Mouse (Mus musculus): ENCODE data around the gene Exoc4. TPM values are rescaled to one million over a fixed set of nuclear protein-coding genes. Genes with fewer than 3 reads are reported as not detected.

The Exoc4 gene
- polyA plus RNA-seq, 1 experiment from 2014 or later, result 8.8 TPM

GRCm38 (mm10) chr6:33977448-33977847 is 728.6 kb downstream of the Exoc4 start:
- no peak for ATAC-seq
- Histone ChIP-seq H3K9me3 (ENCODE audit: control insufficient read depth) (no peaks in the 10 kb centered on the region), H3K4me1 (replicated peaks; ENCODE audit: control insufficient read depth, insufficient read depth, low read length) (no peaks in the 10 kb centered on the region), H3K27ac (ENCODE audit: low read depth, low read length) (no peak overlapping the region), H3K4me2 (replicated peaks; ENCODE audit: low read depth) (no peak overlapping the region), H3K27me3 (replicated peaks; ENCODE audit: control insufficient read depth, insufficient read depth, low read length) (no peaks in the 10 kb centered on the region), H3K9ac (ENCODE audit: low read depth, low read length) (no peak overlapping the region), H3K36me3 (ENCODE audit: control insufficient read depth, insufficient read depth) (no peaks in the 10 kb centered on the region), H3K4me3 (ENCODE audit: low read depth, low read length) (no peak overlapping the region)
- WGBS, result 84% methylated on average over 4 of the region's 4 CpGs
- TF ChIP-seq CTCF (IDR thresholded peaks at IDR 0.05; ENCODE audit: low read depth), result no peak

- H3K4me3 ChIP-seq (ENCODE audit: low read depth, low read length), result no peak overlapping the region
- no peak for TF ChIP-seq CTCF (IDR thresholded peaks at IDR 0.05; ENCODE audit: low read depth)
- ATAC-seq, result no peak
- WGBS, result 83% methylated on average over 9 of the region's 9 CpGs
- no peaks in the 10 kb centered on the region for H3K4me1 ChIP-seq (replicated peaks; ENCODE audit: control insufficient read depth, insufficient read depth, low read length)
- no peaks in the 10 kb centered on the region for H3K36me3 ChIP-seq (ENCODE audit: control insufficient read depth, insufficient read depth)
- no peak overlapping the region for H3K9ac ChIP-seq (ENCODE audit: low read depth, low read length)
- H3K4me2 ChIP-seq (replicated peaks; ENCODE audit: low read depth), result no peak overlapping the region
- no peaks in the 10 kb centered on the region for H3K9me3 ChIP-seq (ENCODE audit: control insufficient read depth)
- H3K27me3 ChIP-seq (replicated peaks; ENCODE audit: control insufficient read depth, insufficient read depth, low read length), result no peaks in the 10 kb centered on the region
- H3K27ac ChIP-seq (ENCODE audit: low read depth, low read length), result no peak overlapping the region
Observed at GRCm38 (mm10) chr6:33977880-33978279, 729.0 kb downstream of the Exoc4 start.

GRCm38 (mm10) chr6:33982709-33983108 is 733.8 kb downstream of the Exoc4 start:
- Histone ChIP-seq H3K4me2 (replicated peaks; ENCODE audit: low read depth) (no peak overlapping the region), H3K4me3 (ENCODE audit: low read depth, low read length) (no peak overlapping the region), H3K4me1 (replicated peaks; ENCODE audit: control insufficient read depth, insufficient read depth, low read length) (no peaks in the 10 kb centered on the region), H3K9me3 (ENCODE audit: control insufficient read depth) (no peaks in the 10 kb centered on the region), H3K9ac (ENCODE audit: low read depth, low read length) (no peak overlapping the region), H3K27ac (ENCODE audit: low read depth, low read length) (no peak overlapping the region), H3K36me3 (ENCODE audit: control insufficient read depth, insufficient read depth) (no peaks in the 10 kb centered on the region), H3K27me3 (replicated peaks; ENCODE audit: control insufficient read depth, insufficient read depth, low read length) (no peaks in the 10 kb centered on the region)
- WGBS, result 81% methylated on average over 9 of the region's 9 CpGs
- no peak for ATAC-seq
- TF ChIP-seq CTCF (IDR thresholded peaks at IDR 0.05; ENCODE audit: low read depth), result no peak

- H3K9ac ChIP-seq (ENCODE audit: low read depth, low read length), result no peak overlapping the region
- H3K27ac ChIP-seq (ENCODE audit: low read depth, low read length), result no peak overlapping the region
- H3K4me1 ChIP-seq (replicated peaks; ENCODE audit: control insufficient read depth, insufficient read depth, low read length), result no peaks in the 10 kb centered on the region
- no peak overlapping the region for H3K4me3 ChIP-seq (ENCODE audit: low read depth, low read length)
- no peak overlapping the region for H3K4me2 ChIP-seq (replicated peaks; ENCODE audit: low read depth)
- no peaks in the 10 kb centered on the region for H3K9me3 ChIP-seq (ENCODE audit: control insufficient read depth)
- no peaks in the 10 kb centered on the region for H3K36me3 ChIP-seq (ENCODE audit: control insufficient read depth, insufficient read depth)
- WGBS, result 68% methylated on average over 5 of the region's 5 CpGs
- TF ChIP-seq CTCF (IDR thresholded peaks at IDR 0.05; ENCODE audit: low read depth), result no peak
- ATAC-seq, result no peak
- no peaks in the 10 kb centered on the region for H3K27me3 ChIP-seq (replicated peaks; ENCODE audit: control insufficient read depth, insufficient read depth, low read length)
Observed at GRCm38 (mm10) chr6:33987132-33987531, 738.2 kb downstream of the Exoc4 start.

GRCm38 (mm10) chr6:33992213-33993034 is 743.5 kb downstream of the Exoc4 start:
- no peak overlapping the region for H3K4me3 ChIP-seq (ENCODE audit: low read depth, low read length)
- 61% methylated on average over 23 of the region's 24 CpGs for WGBS
- no peak overlapping the region for H3K4me2 ChIP-seq (replicated peaks; ENCODE audit: low read depth)
- no peaks in the 10 kb centered on the region for H3K4me1 ChIP-seq (replicated peaks; ENCODE audit: control insufficient read depth, insufficient read depth, low read length)
- ATAC-seq, result no peak
- H3K36me3 ChIP-seq (ENCODE audit: control insufficient read depth, insufficient read depth), result no peaks in the 10 kb centered on the region
- no peaks in the 10 kb centered on the region for H3K9me3 ChIP-seq (ENCODE audit: control insufficient read depth)
- no peak for TF ChIP-seq CTCF (IDR thresholded peaks at IDR 0.05; ENCODE audit: low read depth)
- H3K27me3 ChIP-seq (replicated peaks; ENCODE audit: control insufficient read depth, insufficient read depth, low read length), result no peaks in the 10 kb centered on the region
- H3K27ac ChIP-seq (ENCODE audit: low read depth, low read length), result no peak overlapping the region
- H3K9ac ChIP-seq (ENCODE audit: low read depth, low read length), result no peak overlapping the region

GRCm38 (mm10) chr6:33993842-33994241 is 745.0 kb downstream of the Exoc4 start:
- WGBS, result 74% methylated on average over 6 of the region's 6 CpGs
- no peaks in the 10 kb centered on the region for H3K9me3 ChIP-seq (ENCODE audit: control insufficient read depth)

More at GRCm38 (mm10) chr6:33993842-33994241, 745.0 kb downstream of the Exoc4 start:
- no peaks in the 10 kb centered on the region for H3K4me1 ChIP-seq (replicated peaks; ENCODE audit: control insufficient read depth, insufficient read depth, low read length)
- ATAC-seq, result no peak
- no peak overlapping the region for H3K27ac ChIP-seq (ENCODE audit: low read depth, low read length)
- H3K9ac ChIP-seq (ENCODE audit: low read depth, low read length), result no peak overlapping the region
- H3K4me2 ChIP-seq (replicated peaks; ENCODE audit: low read depth), result no peak overlapping the region
- TF ChIP-seq CTCF (IDR thresholded peaks at IDR 0.05; ENCODE audit: low read depth), result no peak
- H3K27me3 ChIP-seq (replicated peaks; ENCODE audit: control insufficient read depth, insufficient read depth, low read length), result no peaks in the 10 kb centered on the region
- H3K36me3 ChIP-seq (ENCODE audit: control insufficient read depth, insufficient read depth), result no peaks in the 10 kb centered on the region
- H3K4me3 ChIP-seq (ENCODE audit: low read depth, low read length), result no peak overlapping the region
